Mouse (Mus musculus): ENCODE results near the gene Rbm33. TPM values are rescaled to one million over a fixed set of nuclear protein-coding genes. Genes with fewer than 3 reads are reported as not detected.

Rbm33 gene
- polyA plus RNA-seq, 1 experiment from 2014 or later, result 31.4 TPM

- no peaks in the 10 kb centered on the region for H3K4me1 ChIP-seq (ENCODE audit: control insufficient read depth, insufficient read depth, low read length)
- H3K9me3 ChIP-seq (ENCODE audit: control insufficient read depth, low read length), result no peaks in the 10 kb centered on the region
- peaks cover 64% of the 10 kb centered on the region for H3K36me3 ChIP-seq (ENCODE audit: control insufficient read depth, insufficient read depth, low read length)
- no peak overlapping the region for H3K27ac ChIP-seq (replicated peaks; ENCODE audit: low read depth, low read length)
- DNase-seq (no peak), ATAC-seq (ENCODE audit: low FRiP score, low TSS enrichment) (no peak)
- no peak overlapping the region for H3K9ac ChIP-seq (replicated peaks; ENCODE audit: low read length)
- H3K4me2 ChIP-seq (ENCODE audit: low read length), result no peak overlapping the region
- H3K4me3 ChIP-seq (replicated peaks; ENCODE audit: low read depth, low read length), result no peak overlapping the region
- H3K27me3 ChIP-seq (ENCODE audit: control insufficient read depth, insufficient read depth, low read length), result no peaks in the 10 kb centered on the region
These were observed 38.7 kb downstream of the Rbm33 start for GRCm38 (mm10) chr5:28355614-28356013.

GRCm38 (mm10) chr5:28360745-28361144 is 43.8 kb downstream of the Rbm33 start:
- H3K9me3 ChIP-seq (ENCODE audit: control insufficient read depth, low read length), result no peaks in the 10 kb centered on the region
- H3K4me3 ChIP-seq (replicated peaks; ENCODE audit: low read depth, low read length), result no peak overlapping the region
- H3K4me2 ChIP-seq (ENCODE audit: low read length), result no peak overlapping the region
- no peak overlapping the region for H3K9ac ChIP-seq (replicated peaks; ENCODE audit: low read length)
- DNase-seq, result no peak
- H3K36me3 ChIP-seq (ENCODE audit: control insufficient read depth, insufficient read depth, low read length), result peaks cover 83% of the 10 kb centered on the region
- ATAC-seq (ENCODE audit: low FRiP score, low TSS enrichment), result no peak
- H3K27me3 ChIP-seq (ENCODE audit: control insufficient read depth, insufficient read depth, low read length), result no peaks in the 10 kb centered on the region
- 82% methylated on average over 2 of the region's 2 CpGs for WGBS
- H3K27ac ChIP-seq (replicated peaks; ENCODE audit: low read depth, low read length), result no peak overlapping the region
- no peaks in the 10 kb centered on the region for H3K4me1 ChIP-seq (ENCODE audit: control insufficient read depth, insufficient read depth, low read length)

- WGBS, result 48% methylated on average over 2 of the region's 2 CpGs
- H3K36me3 ChIP-seq (ENCODE audit: control insufficient read depth, insufficient read depth, low read length), result peaks cover 56% of the 10 kb centered on the region
These were observed 51.1 kb downstream of the Rbm33 start for GRCm38 (mm10) chr5:28368056-28368455.

DNA sequence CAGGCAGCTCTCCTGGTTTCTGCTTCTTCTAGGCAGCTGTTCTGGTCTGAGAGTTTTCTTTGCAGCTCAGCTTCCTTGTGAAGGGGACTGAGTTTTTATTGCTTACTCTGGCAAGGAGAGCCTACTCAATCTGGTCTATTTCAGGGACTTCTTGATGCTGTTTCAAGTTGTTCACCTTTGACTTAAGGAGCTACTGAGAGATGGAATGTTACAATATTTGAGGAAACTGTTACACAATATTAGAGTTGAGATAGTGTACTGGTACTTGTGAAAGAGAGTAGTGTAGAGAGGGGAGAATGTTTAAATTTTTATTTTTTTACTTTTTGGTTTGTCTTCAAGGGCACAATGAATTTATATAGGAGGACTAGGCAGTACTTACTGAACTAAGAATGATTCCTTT is 53.9 kb downstream of the Rbm33 start:
- Histone ChIP-seq H3K4me2 (ENCODE audit: low read length) (no peak overlapping the region), H3K27ac (replicated peaks; ENCODE audit: low read depth, low read length) (no peak overlapping the region), H3K4me1 (ENCODE audit: control insufficient read depth, insufficient read depth, low read length) (peaks cover 7% of the 10 kb centered on the region; the same call in 1 of the 2 replicates), H3K36me3 (ENCODE audit: control insufficient read depth, insufficient read depth, low read length) (peaks cover 28% of the 10 kb centered on the region), H3K27me3 (ENCODE audit: control insufficient read depth, insufficient read depth, low read length) (no peaks in the 10 kb centered on the region), H3K9me3 (ENCODE audit: control insufficient read depth, low read length) (no peaks in the 10 kb centered on the region), H3K9ac (replicated peaks; ENCODE audit: low read length) (no peak overlapping the region), H3K4me3 (replicated peaks; ENCODE audit: low read depth, low read length) (no peak overlapping the region)
- DNase-seq, result no peak
- ATAC-seq (ENCODE audit: low FRiP score, low TSS enrichment), result no peak

More at GRCm38 (mm10) chr5:28368056-28368455, 51.1 kb downstream of the Rbm33 start:
- DNase-seq, result peak; percentile 65
- peak; percentile 57; the same call in 1 of the 2 replicates for ATAC-seq (ENCODE audit: low FRiP score, low TSS enrichment)
- Histone ChIP-seq H3K9me3 (ENCODE audit: control insufficient read depth, low read length) (no peaks in the 10 kb centered on the region), H3K9ac (replicated peaks; ENCODE audit: low read length) (no peak overlapping the region), H3K27me3 (ENCODE audit: control insufficient read depth, insufficient read depth, low read length) (no peaks in the 10 kb centered on the region), H3K4me3 (replicated peaks; ENCODE audit: low read depth, low read length) (no peak overlapping the region), H3K4me1 (ENCODE audit: control insufficient read depth, insufficient read depth, low read length) (no peaks in the 10 kb centered on the region), H3K27ac (replicated peaks; ENCODE audit: low read depth, low read length) (peak overlapping the region; percentile 52; the same call in 1 of the 2 replicates), H3K4me2 (ENCODE audit: low read length) (no peak overlapping the region)

- no peak overlapping the region for H3K9ac ChIP-seq (replicated peaks; ENCODE audit: low read length)
- ATAC-seq (ENCODE audit: low FRiP score, low TSS enrichment), result no peak
- H3K27me3 ChIP-seq (ENCODE audit: control insufficient read depth, insufficient read depth, low read length), result no peaks in the 10 kb centered on the region
- no peak overlapping the region for H3K4me3 ChIP-seq (replicated peaks; ENCODE audit: low read depth, low read length)
- DNase-seq, result no peak
- peaks cover 7% of the 10 kb centered on the region; the same call in 1 of the 2 replicates for H3K4me1 ChIP-seq (ENCODE audit: control insufficient read depth, insufficient read depth, low read length)
- H3K4me2 ChIP-seq (ENCODE audit: low read length), result no peak overlapping the region
- H3K36me3 ChIP-seq (ENCODE audit: control insufficient read depth, insufficient read depth, low read length), result peaks cover 15% of the 10 kb centered on the region
- 96% methylated on average over 1 of the region's 1 CpGs for WGBS
- H3K27ac ChIP-seq (replicated peaks; ENCODE audit: low read depth, low read length), result no peak overlapping the region
- H3K9me3 ChIP-seq (ENCODE audit: control insufficient read depth, low read length), result no peaks in the 10 kb centered on the region
These were observed 55.3 kb downstream of the Rbm33 start for GRCm38 (mm10) chr5:28372172-28372664.

DNA sequence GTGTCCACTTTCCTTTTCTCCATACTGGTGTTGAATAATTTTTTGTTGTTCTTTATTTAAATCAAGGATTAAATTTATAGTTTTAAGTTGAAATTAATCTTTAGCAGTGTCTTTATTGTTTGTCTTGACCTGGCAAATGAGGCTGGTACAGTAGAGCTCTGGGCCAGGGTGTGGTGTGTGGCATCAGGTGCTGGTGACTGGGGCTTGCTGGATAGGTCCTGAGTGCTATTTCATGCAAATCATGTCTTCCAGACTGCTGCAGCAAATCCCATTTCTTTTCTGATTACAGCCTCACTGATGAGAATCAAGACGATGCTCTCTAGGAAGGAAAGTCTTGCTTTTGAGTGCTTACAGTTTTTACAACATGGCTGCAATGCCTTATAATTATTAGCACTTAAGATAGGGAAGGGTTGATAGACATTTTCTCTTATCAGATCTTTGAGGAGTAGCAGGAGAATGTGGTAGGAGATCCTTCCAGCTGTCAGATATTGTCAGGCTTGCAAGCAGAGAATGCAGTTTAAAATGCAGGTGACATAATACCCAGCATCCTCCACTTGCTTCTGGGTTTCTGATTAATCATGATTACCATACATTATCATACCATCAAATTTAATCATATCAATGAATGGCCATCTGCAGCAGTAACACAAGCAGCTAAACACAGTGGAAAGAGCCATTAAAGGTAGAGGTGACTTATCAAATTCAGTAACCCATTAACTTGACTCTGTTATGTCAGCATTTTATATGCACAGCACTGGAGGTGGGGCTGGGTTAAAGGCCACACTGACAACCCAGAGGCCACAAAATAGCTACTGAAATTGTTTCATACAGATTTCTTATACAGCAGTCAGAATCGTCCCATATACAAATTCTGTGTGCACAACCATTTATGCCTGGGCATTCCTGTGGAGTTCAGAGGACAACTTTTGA is 56.8 kb downstream of the Rbm33 start:
- no peak for ATAC-seq (ENCODE audit: low FRiP score, low TSS enrichment)
- H3K27me3 ChIP-seq (ENCODE audit: control insufficient read depth, insufficient read depth, low read length), result no peaks in the 10 kb centered on the region
- peak overlapping the region; percentile 42 for H3K27ac ChIP-seq (replicated peaks; ENCODE audit: low read depth, low read length)

GRCm38 (mm10) chr5:28377299-28377698 is 60.4 kb downstream of the Rbm33 start:
- Histone ChIP-seq H3K36me3 (ENCODE audit: control insufficient read depth, insufficient read depth, low read length) (peaks cover 14% of the 10 kb centered on the region; the same call in 1 of the 2 replicates), H3K4me2 (ENCODE audit: low read length) (no peak overlapping the region), H3K27me3 (ENCODE audit: control insufficient read depth, insufficient read depth, low read length) (no peaks in the 10 kb centered on the region), H3K4me3 (replicated peaks; ENCODE audit: low read depth, low read length) (no peak overlapping the region), H3K4me1 (ENCODE audit: control insufficient read depth, insufficient read depth, low read length) (peaks cover 7% of the 10 kb centered on the region; the same call in 1 of the 2 replicates), H3K27ac (replicated peaks; ENCODE audit: low read depth, low read length) (no peak overlapping the region), H3K9me3 (ENCODE audit: control insufficient read depth, low read length) (no peaks in the 10 kb centered on the region), H3K9ac (replicated peaks; ENCODE audit: low read length) (no peak overlapping the region)
- no peak for ATAC-seq (ENCODE audit: low FRiP score, low TSS enrichment)
- no peak for DNase-seq

More for the DNA sequence above, 56.8 kb downstream of the Rbm33 start:
- 69% methylated on average over 2 of the region's 2 CpGs for WGBS
- DNase-seq, result peak; percentile 17
- no peak overlapping the region for H3K9ac ChIP-seq (replicated peaks; ENCODE audit: low read length)
- peaks cover 7% of the 10 kb centered on the region; the same call in 1 of the 2 replicates for H3K4me1 ChIP-seq (ENCODE audit: control insufficient read depth, insufficient read depth, low read length)
- H3K4me2 ChIP-seq (ENCODE audit: low read length), result no peak overlapping the region
- peaks cover 10% of the 10 kb centered on the region; the same call in 1 of the 2 replicates for H3K36me3 ChIP-seq (ENCODE audit: control insufficient read depth, insufficient read depth, low read length)
- no peaks in the 10 kb centered on the region for H3K9me3 ChIP-seq (ENCODE audit: control insufficient read depth, low read length)
- no peak overlapping the region for H3K4me3 ChIP-seq (replicated peaks; ENCODE audit: low read depth, low read length)

DNA sequence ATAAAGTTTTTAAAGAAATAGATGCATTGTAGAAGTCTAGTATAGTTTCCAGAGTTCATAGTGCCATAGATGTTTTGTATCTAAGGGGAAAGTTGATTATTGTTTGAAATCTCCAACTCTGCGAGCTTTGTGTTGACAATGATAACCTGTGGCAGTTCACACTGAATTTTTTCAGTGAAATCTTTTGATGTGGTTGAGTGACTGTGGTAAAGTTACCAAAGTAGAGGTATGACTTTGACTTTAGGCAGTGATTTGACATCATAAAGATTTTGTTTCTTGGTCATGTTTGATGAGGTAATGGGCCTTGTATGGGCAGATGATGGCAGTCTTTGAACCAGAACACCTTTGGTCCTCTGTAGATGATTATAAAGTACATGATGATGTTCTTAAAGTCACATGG is 65.4 kb downstream of the Rbm33 start:
- Histone ChIP-seq H3K4me1 (ENCODE audit: control insufficient read depth, insufficient read depth, low read length) (no peaks in the 10 kb centered on the region), H3K27me3 (ENCODE audit: control insufficient read depth, insufficient read depth, low read length) (no peaks in the 10 kb centered on the region), H3K4me3 (replicated peaks; ENCODE audit: low read depth, low read length) (no peak overlapping the region), H3K4me2 (ENCODE audit: low read length) (no peak overlapping the region), H3K36me3 (ENCODE audit: control insufficient read depth, insufficient read depth, low read length) (peaks cover 28% of the 10 kb centered on the region), H3K27ac (replicated peaks; ENCODE audit: low read depth, low read length) (no peak overlapping the region), H3K9ac (replicated peaks; ENCODE audit: low read length) (no peak overlapping the region), H3K9me3 (ENCODE audit: control insufficient read depth, low read length) (no peaks in the 10 kb centered on the region)
- ATAC-seq (ENCODE audit: low FRiP score, low TSS enrichment) (no peak), DNase-seq (no peak)
- 94% methylated on average over 1 of the region's 1 CpGs for WGBS

- Histone ChIP-seq H3K9ac (replicated peaks; ENCODE audit: low read length) (no peak overlapping the region), H3K4me3 (replicated peaks; ENCODE audit: low read depth, low read length) (no peak overlapping the region), H3K4me1 (ENCODE audit: control insufficient read depth, insufficient read depth, low read length) (no peaks in the 10 kb centered on the region), H3K4me2 (ENCODE audit: low read length) (no peak overlapping the region), H3K9me3 (ENCODE audit: control insufficient read depth, low read length) (no peaks in the 10 kb centered on the region), H3K27me3 (ENCODE audit: control insufficient read depth, insufficient read depth, low read length) (no peaks in the 10 kb centered on the region), H3K36me3 (ENCODE audit: control insufficient read depth, insufficient read depth, low read length) (peaks cover 54% of the 10 kb centered on the region), H3K27ac (replicated peaks; ENCODE audit: low read depth, low read length) (no peak overlapping the region)
- WGBS, result 90% methylated on average over 3 of the region's 3 CpGs
- ATAC-seq (ENCODE audit: low FRiP score, low TSS enrichment), result no peak
- no peak for DNase-seq
These were observed 69.9 kb downstream of the Rbm33 start for GRCm38 (mm10) chr5:28386783-28387182.
